Mouse (Mus musculus) CH12.LX (cell line): ENCODE data around the gene Sdr9c7. TPM values are rescaled to one million over a fixed set of nuclear protein-coding genes. Genes with fewer than 3 reads are reported as not detected.

Experiments
- DNase-seq: peaks from one replicate; pipeline ENCODE4 v3.0.0-alpha.2; 2013; ENCODE audit errors: extremely low read depth
- H3K27ac ChIP-seq: 2 replicates; pipeline ENCODE4 v1.5.1; 2012; ENCODE audit warnings: low read depth, mild to moderate bottlenecking, control low read depth, moderate library complexity; ENCODE audit not compliant: insufficient read depth
- H3K27me3 ChIP-seq: replicated peaks from 2 replicates; pipeline ENCODE3; 2012; ENCODE audit warnings: inconsistent platforms
- H3K36me3 ChIP-seq, 2 experiments: replicated peaks in 1 of 2; 2 replicates each; pipeline versions ENCODE3 to v1.6.1; 2012; ENCODE audit warnings: inconsistent platforms in 1 of 2, low read length in 1 of 2, mild to moderate bottlenecking in 1 of 2, mixed read lengths in 1 of 2, moderate library complexity in 1 of 2; ENCODE audit not compliant: control insufficient read depth in 1 of 2, insufficient read depth in 1 of 2
- H3K4me1 ChIP-seq, 2 experiments: 2 replicates each; pipeline ENCODE4 v1.6.1; 2012; ENCODE audit warnings: inconsistent platforms in 1 of 2, moderate library complexity in 1 of 2; ENCODE audit not compliant: insufficient read depth in 2 of 2, control insufficient read depth in 1 of 2
- H3K4me2 ChIP-seq: 2 replicates; pipeline ENCODE4 v1.6.1; 2012; ENCODE audit warnings: low read depth, mild to moderate bottlenecking, control low read depth; ENCODE audit not compliant: poor library complexity, insufficient read depth, severe bottlenecking
- H3K4me3 ChIP-seq, 3 experiments: fragments of 150-350 bp in 1 of 3; sonication (generic) in 1 of 3; replicated peaks in 1 of 3; 2 replicates each; pipeline versions ENCODE3 to v1.5.1; 2011 to 2012; ENCODE audit warnings: low read depth in 2 of 3, low read length in 2 of 3, mild to moderate bottlenecking in 2 of 3, moderate library complexity in 2 of 3, control low read depth in 1 of 3, improper control_type of control experiment in 1 of 3, inconsistent platforms in 1 of 3, mixed read lengths in 1 of 3; ENCODE audit not compliant: poor library complexity in 1 of 3
- H3K79me2 ChIP-seq: replicated peaks from 2 replicates; pipeline ENCODE4 v1.6.1; 2012; ENCODE audit warnings: mild to moderate bottlenecking, moderate library complexity; ENCODE audit not compliant: control insufficient read depth, poor library complexity, insufficient read depth, severe bottlenecking; ENCODE audit errors: extremely low read depth
- H3K9ac ChIP-seq: 2 replicates; pipeline ENCODE4 v1.6.1; 2012; ENCODE audit warnings: low read depth, mild to moderate bottlenecking, control low read depth, moderate library complexity; ENCODE audit not compliant: insufficient read depth
- H3K9me3 ChIP-seq: replicated peaks from 2 replicates; pipeline ENCODE3; 2012; ENCODE audit warnings: low read length, inconsistent platforms, mixed read lengths
- BHLHE40 ChIP-seq: IDR thresholded peaks from 2 replicates; pipeline ENCODE4 v1.6.1; 2011; ENCODE audit warnings: mild to moderate bottlenecking, low read depth, low read length, improper control_type of control experiment
- CHD1 ChIP-seq: IDR thresholded peaks from 2 replicates; pipeline ENCODE4 v1.6.1; 2012; ENCODE audit warnings: low read depth, low read length, improper control_type of control experiment, inconsistent platforms
- CHD2 ChIP-seq: IDR thresholded peaks from 2 replicates; pipeline ENCODE4 v1.6.1; 2011; ENCODE audit warnings: low read length, improper control_type of control experiment
- CTCF ChIP-seq, 2 experiments: IDR thresholded peaks in 1 of 2; conservative IDR thresholded peaks in 1 of 2; 2 replicates each; pipeline ENCODE4 v1.5.1; 2011 to 2012; ENCODE audit warnings: low read depth in 2 of 2, low read length in 2 of 2, improper control_type of control experiment in 1 of 2, inconsistent platforms in 1 of 2, mild to moderate bottlenecking in 1 of 2, moderate library complexity in 1 of 2
- E2F4 ChIP-seq: IDR thresholded peaks from 2 replicates; pipeline ENCODE4 v1.6.1; 2011; ENCODE audit warnings: low read depth, low read length, improper control_type of control experiment; ENCODE audit not compliant: insufficient replicate concordance
- EP300 ChIP-seq: IDR thresholded peaks from 2 replicates; pipeline ENCODE4 v1.6.1; 2011; ENCODE audit warnings: low read length, improper control_type of control experiment
- ETS1 ChIP-seq: conservative IDR thresholded peaks from 2 replicates; pipeline ENCODE4 v1.6.1; 2012; ENCODE audit warnings: low read depth, mild to moderate bottlenecking, inconsistent platforms, low read length, improper control_type of control experiment, moderate library complexity
- GABPA ChIP-seq: IDR thresholded peaks from 2 replicates; pipeline ENCODE4 v1.6.1; 2012; ENCODE audit warnings: low read depth, low read length, improper control_type of control experiment, inconsistent platforms; ENCODE audit not compliant: insufficient replicate concordance
- HCFC1 ChIP-seq: IDR thresholded peaks from 2 replicates; pipeline ENCODE4 v1.6.1; 2012; ENCODE audit warnings: low read depth, mild to moderate bottlenecking, inconsistent platforms, low read length, improper control_type of control experiment
- JUN ChIP-seq: IDR thresholded peaks from 2 replicates; pipeline ENCODE4 v1.6.1; 2011; ENCODE audit warnings: low read depth, mild to moderate bottlenecking, low read length, improper control_type of control experiment, moderate library complexity; ENCODE audit not compliant: insufficient read depth
- JUND ChIP-seq: conservative IDR thresholded peaks from 2 replicates; pipeline ENCODE4 v1.6.1; 2011; ENCODE audit warnings: low read depth, low read length, improper control_type of control experiment
- KAT2A ChIP-seq: IDR thresholded peaks from 2 replicates; pipeline ENCODE4 v1.6.1; 2012; ENCODE audit warnings: low read length, improper control_type of control experiment, inconsistent platforms; ENCODE audit not compliant: insufficient replicate concordance
- MAFK ChIP-seq: IDR thresholded peaks from 2 replicates; pipeline ENCODE4 v1.6.1; 2011; ENCODE audit warnings: low read length, improper control_type of control experiment; ENCODE audit not compliant: insufficient replicate concordance
- MAX ChIP-seq: IDR thresholded peaks from 2 replicates; pipeline ENCODE4 v1.6.1; 2011; ENCODE audit warnings: low read length, improper control_type of control experiment
- MAZ ChIP-seq: IDR thresholded peaks from 2 replicates; pipeline ENCODE4 v1.6.1; 2012; ENCODE audit warnings: low read depth, mild to moderate bottlenecking, inconsistent platforms, low read length, improper control_type of control experiment, moderate library complexity
- MEF2A ChIP-seq: IDR thresholded peaks from 2 replicates; pipeline ENCODE4 v1.6.1; 2014; ENCODE audit warnings: low read depth, mild to moderate bottlenecking, inconsistent platforms, low read length, improper control_type of control experiment, borderline replicate concordance
- MYC ChIP-seq: IDR thresholded peaks from 2 replicates; pipeline ENCODE4 v1.6.1; 2011; ENCODE audit warnings: low read depth, mild to moderate bottlenecking, improper control_type of control experiment, low read length
- NELFE ChIP-seq: IDR thresholded peaks from 2 replicates; pipeline ENCODE4 v1.6.1; 2011; ENCODE audit warnings: low read depth, low read length, improper control_type of control experiment
- NRF1 ChIP-seq: IDR thresholded peaks from 2 replicates; pipeline ENCODE4 v1.6.1; 2014; ENCODE audit warnings: low read depth, mild to moderate bottlenecking, inconsistent platforms, low read length, improper control_type of control experiment, moderate library complexity
- PAX5 ChIP-seq: IDR thresholded peaks from 2 replicates; pipeline ENCODE4 v1.6.1; 2012; ENCODE audit warnings: low read length, inconsistent platforms, mixed read lengths
- POLR2A ChIP-seq: IDR thresholded peaks from 2 replicates; pipeline ENCODE4 v1.6.1; 2011; ENCODE audit warnings: low read depth, mild to moderate bottlenecking, improper control_type of control experiment, low read length
- POLR2AphosphoS2 ChIP-seq: IDR thresholded peaks from 2 replicates; pipeline ENCODE4 v1.6.1; 2011; ENCODE audit warnings: low read depth, low read length, improper control_type of control experiment
- RAD21 ChIP-seq: IDR thresholded peaks from 2 replicates; pipeline ENCODE4 v1.6.1; 2011; ENCODE audit warnings: low read depth, mild to moderate bottlenecking, low read length, improper control_type of control experiment, moderate library complexity
- SIN3A ChIP-seq: IDR thresholded peaks from 2 replicates; pipeline ENCODE4 v1.6.1; 2012; ENCODE audit warnings: low read length, improper control_type of control experiment, inconsistent platforms
- TBP ChIP-seq: conservative IDR thresholded peaks from 2 replicates; pipeline ENCODE4 v1.6.1; 2011; ENCODE audit warnings: low read depth, low read length, improper control_type of control experiment
- USF1 ChIP-seq: IDR thresholded peaks from 2 replicates; pipeline ENCODE4 v1.6.1; 2014; ENCODE audit warnings: low read depth, mild to moderate bottlenecking, inconsistent platforms, low read length, improper control_type of control experiment
- ZC3H11A ChIP-seq: IDR thresholded peaks from 2 replicates; pipeline ENCODE4 v1.6.1; 2012; ENCODE audit warnings: low read depth, mild to moderate bottlenecking, inconsistent platforms, low read length, improper control_type of control experiment
- ZKSCAN1 ChIP-seq: IDR thresholded peaks from 2 replicates; pipeline ENCODE4 v1.6.1; 2012; ENCODE audit warnings: low read depth, inconsistent platforms, low read length, improper control_type of control experiment, borderline replicate concordance
- ZNF384 ChIP-seq: IDR thresholded peaks from 2 replicates; pipeline ENCODE4 v1.6.1; 2012; ENCODE audit warnings: low read depth, low read length, improper control_type of control experiment, inconsistent platforms
- dilution Hi-C: fragments of 300-500 bp; cut with MboI; formaldehyde crosslinking; loops from 2 replicates; pipeline ENCODE4 v1.14.3; 2020; ENCODE audit warnings: low sequenced_read_pairs; ENCODE audit not compliant: extremely low pct_unique_long_range_greater_than_20kb, extremely low pct_ligation_motif_present
- in situ Hi-C: fragments of 300-500 bp; cut with MboI; formaldehyde crosslinking; loops from 3 replicates; pipeline ENCODE4 v1.14.3; 2019; ENCODE audit warnings: low sequenced_read_pairs, low pct_ligation_motif_present, low pct_unique_long_range_greater_than_20kb, mixed read lengths
- polyA plus RNA-seq: library from polyadenylated mRNA; unstranded; fragments of >175 nt; gene quantifications from 2 replicates; pipeline ENCODE4 v1.2.1, GENCODE M21; 2012; ENCODE audit warnings: low read depth; ENCODE audit not compliant: insufficient read length
- total RNA-seq, 2 experiments: library from RNA; depleted of rRNA; stranded (reverse); fragments of 300-350 nt in 1 of 2; fragments of >200 nt in 1 of 2; gene quantifications; 2 replicates each; pipeline ENCODE4 v1.2.3; 2012 to 2014

The Sdr9c7 gene
- total and polyA plus RNA-seq, 3 experiments = not detected

GRCm38 (mm10) chr10:127936747-127937409 lies 38.6 kb downstream of the Sdr9c7 start:
- dilution Hi-C loops = no loop called here
- Histone ChIP-seq H3K27ac (no peak overlapping the region), H3K36me3 (no peaks in the 10 kb centered on the region), H3K9ac (no peak overlapping the region), H3K4me3 (no peak overlapping the region), H3K27me3 (no peaks in the 10 kb centered on the region), H3K4me1 (peaks cover 0 to 5% of the 10 kb centered on the region in 2 experiments; a peak in 1 of 4 replicates), H3K4me2 (no peak overlapping the region), H3K9me3 (peaks cover 2% of the 10 kb centered on the region), H3K79me2 (no peaks in the 10 kb centered on the region)
- in situ Hi-C loops = loop anchor here (25.0 kb wide), 2 partner anchors 200 to 250 kb away; partner anchors contain the start of genes Gls2, Rbms2 and Zbtb39
- no peak for DNase-seq
- TF ChIP-seq MAZ = no peak
- no peak for TF ChIP-seq HCFC1
- TF ChIP-seq ZNF384 = no peak
- no peak for TF ChIP-seq PAX5
- no peak for TF ChIP-seq SIN3A
- TF ChIP-seq BHLHE40 = no peak
- TF ChIP-seq MEF2A = no peak
- no peak for TF ChIP-seq USF1
- TF ChIP-seq ETS1 = no peak
- TF ChIP-seq ZC3H11A = no peak
- no peak for TF ChIP-seq JUN
- no peak for TF ChIP-seq E2F4
- TF ChIP-seq MAX = no peak
- no peak for TF ChIP-seq GABPA
- TF ChIP-seq POLR2A = no peak
- TF ChIP-seq ZKSCAN1 = no peak
- no peak for TF ChIP-seq CTCF (conservative IDR thresholded peaks at IDR 0.05 in 1 of 2, IDR thresholded peaks at IDR 0.05 in 1 of 2; ENCODE audit: low read depth in 2 of 2, low read length in 2 of 2)
- TF ChIP-seq RAD21 = no peak

- no peaks in the 10 kb centered on the region for H3K36me3 ChIP-seq
- no peak overlapping the region for H3K4me3 ChIP-seq
- no peaks in the 10 kb centered on the region for H3K79me2 ChIP-seq
- peaks cover 0 to 2% of the 10 kb centered on the region in 2 experiments; a peak in 1 of 4 replicates for H3K4me1 ChIP-seq
- no peak overlapping the region for H3K9ac ChIP-seq
- H3K9me3 ChIP-seq = peaks cover 2% of the 10 kb centered on the region
- in situ Hi-C loops (loop anchor here (25.0 kb wide), 2 partner anchors 200 to 250 kb away; partner anchors contain the start of genes Gls2, Rbms2 and Zbtb39), dilution Hi-C loops (no loop called here)
- no peak overlapping the region for H3K27ac ChIP-seq
- DNase-seq = peak; percentile 40
- H3K27me3 ChIP-seq = no peaks in the 10 kb centered on the region
- H3K4me2 ChIP-seq = no peak overlapping the region
- TF ChIP-seq GABPA = no peak
- 0 out of 2 replicates have a peak, but pooled peaks have one; percentile 30 for TF ChIP-seq NRF1
- TF ChIP-seq ZNF384 = peak; percentile 92
- TF ChIP-seq CHD2 = no peak
- peak; percentile 32; the same call in 1 of the 2 replicates for TF ChIP-seq HCFC1
- TF ChIP-seq POLR2AphosphoS2 = no peak
- no peak for TF ChIP-seq MAFK
- TF ChIP-seq TBP = no peak
- TF ChIP-seq MYC = 0 out of 2 replicates have a peak, but pooled peaks have one; percentile 19
- no peak for TF ChIP-seq JUN
- TF ChIP-seq JUND = peak; percentile 77
- no peak for TF ChIP-seq KAT2A
- TF ChIP-seq CHD1 = no peak
- TF ChIP-seq CTCF (conservative IDR thresholded peaks at IDR 0.05 in 1 of 2, IDR thresholded peaks at IDR 0.05 in 1 of 2; ENCODE audit: low read depth in 2 of 2, low read length in 2 of 2) = peak; percentile 31 to 83; a peak in 3 of 4 replicates
- no peak for TF ChIP-seq POLR2A
- no peak for TF ChIP-seq NELFE
- no peak for TF ChIP-seq PAX5
- no peak for TF ChIP-seq EP300
- no peak for TF ChIP-seq SIN3A
- no peak for TF ChIP-seq MAX
- no peak for TF ChIP-seq MAZ
- TF ChIP-seq E2F4 = no peak
These were observed 39.2 kb downstream of the Sdr9c7 start for GRCm38 (mm10) chr10:127937428-127938010.
